Mouse (Mus musculus): ENCODE measurements around the gene Amh. TPM values are rescaled to one million over a fixed set of nuclear protein-coding genes. Genes with fewer than 3 reads are reported as not detected.

Gene Amh
- polyA plus RNA-seq, 1 experiment from 2014 or later: not detected

- Histone ChIP-seq H3K4me2 (ENCODE audit: low read depth, low read length) (no peak overlapping the region), H3K27me3 (ENCODE audit: control insufficient read depth, insufficient read depth, low read depth, low read length) (no peaks in the 10 kb centered on the region), H3K9me3 (ENCODE audit: control insufficient read depth, low read length) (no peaks in the 10 kb centered on the region), H3K9ac (ENCODE audit: low read length) (no peak overlapping the region), H3K4me3 (ENCODE audit: low read length) (no peak overlapping the region), H3K36me3 (ENCODE audit: control insufficient read depth, insufficient read depth, low read length) (peaks cover 57% of the 10 kb centered on the region), H3K27ac (ENCODE audit: low read length) (no peak overlapping the region), H3K4me1 (replicated peaks; ENCODE audit: control insufficient read depth, insufficient read depth, low read length) (peaks cover 10% of the 10 kb centered on the region)
- WGBS: 88% methylated on average over 13 of the region's 13 CpGs
- no peak for ATAC-seq (ENCODE audit: low read depth)
Measured at GRCm38 (mm10) chr10:80793033-80793784, 11.8 kb upstream of the Amh start.

GRCm38 (mm10) chr10:80793803-80794202, 11.2 kb upstream of the Amh start:
- ATAC-seq (ENCODE audit: low read depth): no peak
- Histone ChIP-seq H3K4me1 (replicated peaks; ENCODE audit: control insufficient read depth, insufficient read depth, low read length) (peaks cover 10% of the 10 kb centered on the region), H3K36me3 (ENCODE audit: control insufficient read depth, insufficient read depth, low read length) (peaks cover 53% of the 10 kb centered on the region), H3K4me3 (ENCODE audit: low read length) (no peak overlapping the region), H3K27ac (ENCODE audit: low read length) (no peak overlapping the region), H3K9me3 (ENCODE audit: control insufficient read depth, low read length) (no peaks in the 10 kb centered on the region), H3K27me3 (ENCODE audit: control insufficient read depth, insufficient read depth, low read depth, low read length) (no peaks in the 10 kb centered on the region), H3K9ac (ENCODE audit: low read length) (no peak overlapping the region), H3K4me2 (ENCODE audit: low read depth, low read length) (no peak overlapping the region)
- 75% methylated on average over 4 of the region's 4 CpGs for WGBS

GRCm38 (mm10) chr10:80794750-80795149, 10.3 kb upstream of the Amh start:
- ATAC-seq (ENCODE audit: low read depth): no peak

GRCm38 (mm10) chr10:80796307-80796848, 8.7 kb upstream of the Amh start:
- peak overlapping the region; percentile 71 for H3K4me2 ChIP-seq (ENCODE audit: low read depth, low read length)

More at GRCm38 (mm10) chr10:80794750-80795149, 10.3 kb upstream of the Amh start:
- Histone ChIP-seq H3K9ac (ENCODE audit: low read length) (no peak overlapping the region), H3K36me3 (ENCODE audit: control insufficient read depth, insufficient read depth, low read length) (peaks cover 47% of the 10 kb centered on the region), H3K27me3 (ENCODE audit: control insufficient read depth, insufficient read depth, low read depth, low read length) (no peaks in the 10 kb centered on the region), H3K4me1 (replicated peaks; ENCODE audit: control insufficient read depth, insufficient read depth, low read length) (peaks cover 12% of the 10 kb centered on the region), H3K9me3 (ENCODE audit: control insufficient read depth, low read length) (no peaks in the 10 kb centered on the region), H3K4me2 (ENCODE audit: low read depth, low read length) (no peak overlapping the region), H3K27ac (ENCODE audit: low read length) (no peak overlapping the region), H3K4me3 (ENCODE audit: low read length) (no peak overlapping the region)
- WGBS: 80% methylated on average over 8 of the region's 8 CpGs

GRCm38 (mm10) chr10:80797186-80798149, 7.6 kb upstream of the Amh start:
- no peaks in the 10 kb centered on the region for H3K9me3 ChIP-seq (ENCODE audit: control insufficient read depth, low read length)
- peak; percentile 74 for ATAC-seq (ENCODE audit: low read depth)
- peak overlapping the region; percentile 96 for H3K27ac ChIP-seq (ENCODE audit: low read length)
- H3K36me3 ChIP-seq (ENCODE audit: control insufficient read depth, insufficient read depth, low read length): peaks cover 37% of the 10 kb centered on the region
- peaks cover 16% of the 10 kb centered on the region for H3K4me1 ChIP-seq (replicated peaks; ENCODE audit: control insufficient read depth, insufficient read depth, low read length)
- no peaks in the 10 kb centered on the region for H3K27me3 ChIP-seq (ENCODE audit: control insufficient read depth, insufficient read depth, low read depth, low read length)
- H3K4me3 ChIP-seq (ENCODE audit: low read length): peak overlapping the region; percentile 84
- peak overlapping the region; percentile 71 for H3K4me2 ChIP-seq (ENCODE audit: low read depth, low read length)
- peak overlapping the region; percentile 97 for H3K9ac ChIP-seq (ENCODE audit: low read length)
- 2% methylated on average over 57 of the region's 59 CpGs for WGBS

More at GRCm38 (mm10) chr10:80796307-80796848, 8.7 kb upstream of the Amh start:
- Histone ChIP-seq H3K36me3 (ENCODE audit: control insufficient read depth, insufficient read depth, low read length) (peaks cover 35% of the 10 kb centered on the region), H3K9me3 (ENCODE audit: control insufficient read depth, low read length) (no peaks in the 10 kb centered on the region), H3K9ac (ENCODE audit: low read length) (peak overlapping the region; percentile 97; the same call in 1 of the 2 replicates), H3K4me3 (ENCODE audit: low read length) (no peak overlapping the region), H3K4me1 (replicated peaks; ENCODE audit: control insufficient read depth, insufficient read depth, low read length) (peaks cover 16% of the 10 kb centered on the region), H3K27ac (ENCODE audit: low read length) (no peak overlapping the region), H3K27me3 (ENCODE audit: control insufficient read depth, insufficient read depth, low read depth, low read length) (no peaks in the 10 kb centered on the region)
- no peak for ATAC-seq (ENCODE audit: low read depth)
- 77% methylated on average over 9 of the region's 9 CpGs for WGBS

- H3K27ac ChIP-seq (ENCODE audit: low read length): peak within 1 kb of the TSS; percentile 96
- under 1% methylated on average over 93 of the region's 104 CpGs for WGBS
- peaks cover 39% of the 10 kb centered on the region for H3K36me3 ChIP-seq (ENCODE audit: control insufficient read depth, insufficient read depth, low read length)
- H3K4me1 ChIP-seq (replicated peaks; ENCODE audit: control insufficient read depth, insufficient read depth, low read length): peaks cover 16% of the 10 kb centered on the region
- ATAC-seq (ENCODE audit: low read depth): peak; percentile 95
- peak within 1 kb of the TSS; percentile 97 for H3K9ac ChIP-seq (ENCODE audit: low read length)
- H3K9me3 ChIP-seq (ENCODE audit: control insufficient read depth, low read length): no peaks in the 10 kb centered on the region
- H3K4me2 ChIP-seq (ENCODE audit: low read depth, low read length): peak within 1 kb of the TSS; percentile 80
- H3K27me3 ChIP-seq (ENCODE audit: control insufficient read depth, insufficient read depth, low read depth, low read length): no peaks in the 10 kb centered on the region
- H3K4me3 ChIP-seq (ENCODE audit: low read length): peak within 1 kb of the TSS; percentile 84
Measured at GRCm38 (mm10) chr10:80798150-80799006, 6.7 kb upstream of the Amh start, which contains the start of the genes Sf3a2 and Plekhj1. Gene Sf3a2 (plus strand): TSS chr10:80798198. Gene Plekhj1 (minus strand): TSS chr10:80798626.

GRCm38 (mm10) chr10:80799070-80799566, 5.9 kb upstream of the Amh start:
- no peak for ATAC-seq (ENCODE audit: low read depth)
- Histone ChIP-seq H3K4me2 (ENCODE audit: low read depth, low read length) (peak overlapping the region; percentile 80), H3K4me1 (replicated peaks; ENCODE audit: control insufficient read depth, insufficient read depth, low read length) (peaks cover 16% of the 10 kb centered on the region), H3K36me3 (ENCODE audit: control insufficient read depth, insufficient read depth, low read length) (peaks cover 41% of the 10 kb centered on the region), H3K4me3 (ENCODE audit: low read length) (peak overlapping the region; percentile 84), H3K9ac (ENCODE audit: low read length) (peak overlapping the region; percentile 97), H3K9me3 (ENCODE audit: control insufficient read depth, low read length) (no peaks in the 10 kb centered on the region), H3K27ac (ENCODE audit: low read length) (peak overlapping the region; percentile 96), H3K27me3 (ENCODE audit: control insufficient read depth, insufficient read depth, low read depth, low read length) (no peaks in the 10 kb centered on the region)
- WGBS: 1% methylated on average over 18 of the region's 18 CpGs

GRCm38 (mm10) chr10:80802204-80802912, 2.7 kb upstream of the Amh start:
- no peak overlapping the region for H3K9ac ChIP-seq (ENCODE audit: low read length)
- peaks cover 16% of the 10 kb centered on the region for H3K4me1 ChIP-seq (replicated peaks; ENCODE audit: control insufficient read depth, insufficient read depth, low read length)
- H3K4me2 ChIP-seq (ENCODE audit: low read depth, low read length): no peak overlapping the region
- H3K36me3 ChIP-seq (ENCODE audit: control insufficient read depth, insufficient read depth, low read length): peaks cover 39% of the 10 kb centered on the region
- no peaks in the 10 kb centered on the region for H3K9me3 ChIP-seq (ENCODE audit: control insufficient read depth, low read length)
- 81% methylated on average over 10 of the region's 10 CpGs for WGBS
- ATAC-seq (ENCODE audit: low read depth): no peak
- no peaks in the 10 kb centered on the region for H3K27me3 ChIP-seq (ENCODE audit: control insufficient read depth, insufficient read depth, low read depth, low read length)
- no peak overlapping the region for H3K27ac ChIP-seq (ENCODE audit: low read length)
- no peak overlapping the region for H3K4me3 ChIP-seq (ENCODE audit: low read length)

Data from lung, embryonic 16.5 days (tissue).